Mouse (Mus musculus): ENCODE measurements around the gene Skil.
A peak's percentile ranks its signal among the peaks of the same experiment; 100 is the strongest.

The Skil gene

DNA sequence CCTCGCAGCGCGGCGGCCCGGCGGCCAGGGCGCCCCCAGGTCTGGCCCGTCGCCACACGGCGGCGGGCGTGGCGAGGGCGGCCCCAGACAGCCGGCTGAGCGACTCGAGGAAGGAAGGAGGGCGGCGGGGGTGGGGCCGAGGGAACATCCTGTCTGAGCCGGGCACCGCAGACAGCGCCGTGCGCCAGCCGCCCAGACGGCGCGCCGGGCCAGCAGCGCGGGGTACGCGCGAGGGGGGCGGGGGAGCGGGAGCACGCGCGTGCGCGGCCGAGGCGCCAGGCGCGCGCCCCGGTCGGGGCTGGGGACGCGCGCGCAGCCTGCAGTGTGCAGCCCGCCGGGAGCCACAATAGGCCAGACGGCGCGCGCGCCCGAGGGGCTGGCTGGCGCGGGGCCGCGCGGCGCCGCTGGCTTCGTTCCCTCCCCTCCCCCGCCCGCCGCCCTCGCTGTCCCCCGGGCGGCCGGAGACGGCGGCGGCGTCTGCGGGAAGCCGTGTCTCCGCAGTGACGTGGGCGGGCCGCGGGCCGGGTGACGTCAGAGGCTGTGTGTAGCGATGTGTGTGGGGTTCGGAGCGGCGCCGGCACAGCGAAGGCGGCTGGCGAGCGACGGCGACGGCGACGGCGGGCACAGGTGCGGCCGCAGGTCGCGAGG is at the start of gene Skil:
Gene Skil (plus strand): TSS at position 528 of the 648 bp plus-strand sequence.
- peak; percentile 97 for DNase-seq

DNA sequence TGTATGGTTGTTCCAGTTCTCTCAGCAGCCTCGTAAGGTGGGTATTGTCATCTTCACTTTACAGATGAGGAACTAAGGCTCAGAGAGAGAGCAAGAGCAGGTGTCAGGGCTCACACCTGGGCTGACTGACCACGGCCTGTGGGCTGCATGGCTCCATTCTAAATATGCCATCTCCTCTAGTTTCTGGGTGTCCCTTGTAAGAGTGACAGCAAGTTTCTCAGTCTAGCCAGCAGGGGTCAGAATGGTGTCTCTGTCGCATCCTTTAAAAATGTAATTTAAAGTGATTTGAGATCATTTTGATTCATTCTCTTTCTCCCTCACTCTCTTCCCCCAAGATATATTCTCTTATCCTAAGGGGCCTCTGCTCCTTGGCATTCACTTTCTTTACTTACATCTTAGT is 47.6 kb upstream of the Skil start:
- peak; percentile 10 for DNase-seq

DNA sequence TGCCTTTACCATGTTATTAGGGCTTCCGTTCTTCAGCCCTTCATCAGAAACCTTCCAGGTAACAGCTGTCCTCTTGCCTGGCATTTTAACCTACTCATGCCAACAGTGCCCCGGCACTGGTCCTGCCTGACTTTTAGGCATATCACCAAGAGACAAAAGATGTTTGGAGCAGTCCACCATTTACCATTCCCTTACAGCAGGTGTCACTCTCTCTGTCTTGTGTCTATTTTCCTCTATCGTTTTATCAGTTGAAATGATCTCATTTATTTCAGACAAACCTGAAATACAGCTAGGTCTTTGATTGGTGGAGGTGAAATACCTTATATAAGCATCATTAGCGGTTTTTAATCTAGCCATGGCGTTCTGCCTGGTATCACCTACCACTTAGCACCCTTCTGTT is 45.8 kb upstream of the Skil start:
- no peak for DNase-seq

DNA sequence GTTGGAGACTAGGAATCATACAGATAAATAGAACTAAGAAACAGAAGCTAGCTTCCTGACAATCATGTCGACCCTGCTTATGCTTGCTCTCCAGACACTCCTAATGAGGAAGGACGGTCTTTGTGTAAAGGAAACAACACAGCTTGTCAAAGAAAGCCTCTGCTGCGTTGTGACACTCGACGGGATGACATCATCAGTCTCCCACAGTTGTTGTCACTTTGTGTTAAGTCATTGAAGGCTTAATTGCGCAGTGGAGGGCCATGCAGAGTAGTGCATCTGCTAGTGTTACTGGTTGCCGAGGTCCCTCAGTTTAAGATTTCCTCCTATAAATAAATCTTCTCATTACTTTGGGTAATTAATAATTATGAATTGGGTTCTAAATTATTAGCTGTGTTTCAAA is 44.5 kb upstream of the Skil start:
- DNase-seq, result no peak

DNA sequence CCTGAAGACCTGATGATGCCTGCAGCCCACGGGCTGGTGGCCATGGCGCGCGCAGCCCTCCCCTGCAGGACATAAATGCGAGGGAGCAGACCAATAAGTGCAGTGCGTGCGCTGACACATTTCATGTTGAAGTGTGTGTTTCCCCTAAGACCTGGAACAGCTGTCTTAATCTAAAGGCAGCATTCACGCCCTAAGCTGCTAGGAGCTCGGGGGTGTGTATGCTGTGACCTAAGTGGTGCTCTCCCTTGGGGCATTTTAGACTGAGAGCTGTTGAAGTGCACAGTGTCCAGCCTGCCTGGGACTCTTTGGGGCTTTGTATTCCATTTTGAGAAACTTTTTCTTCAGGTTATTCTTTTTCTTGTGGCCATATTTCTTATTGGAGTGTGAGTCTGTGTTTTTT is 43.1 kb upstream of the Skil start:
- DNase-seq, result no peak

DNA sequence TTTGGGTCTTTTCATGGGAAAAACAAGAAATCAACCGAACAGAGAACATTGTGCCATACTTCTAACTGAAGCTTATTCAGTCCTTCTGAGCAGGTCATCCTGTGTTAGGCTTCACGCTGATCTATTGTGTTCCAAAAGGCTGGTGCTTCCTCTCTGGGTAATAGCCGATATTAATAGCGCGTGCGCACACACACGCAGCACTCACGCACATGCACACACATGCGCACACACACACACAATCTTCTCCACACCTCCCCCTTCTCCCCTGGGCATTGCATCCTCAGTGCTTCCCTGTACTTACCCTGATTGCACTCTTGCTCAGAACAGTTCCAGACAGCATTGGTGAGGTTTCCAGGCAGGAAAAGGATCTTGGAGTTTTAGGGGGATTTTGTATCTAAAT is 41.7 kb upstream of the Skil start:
- DNase-seq, result no peak

DNA sequence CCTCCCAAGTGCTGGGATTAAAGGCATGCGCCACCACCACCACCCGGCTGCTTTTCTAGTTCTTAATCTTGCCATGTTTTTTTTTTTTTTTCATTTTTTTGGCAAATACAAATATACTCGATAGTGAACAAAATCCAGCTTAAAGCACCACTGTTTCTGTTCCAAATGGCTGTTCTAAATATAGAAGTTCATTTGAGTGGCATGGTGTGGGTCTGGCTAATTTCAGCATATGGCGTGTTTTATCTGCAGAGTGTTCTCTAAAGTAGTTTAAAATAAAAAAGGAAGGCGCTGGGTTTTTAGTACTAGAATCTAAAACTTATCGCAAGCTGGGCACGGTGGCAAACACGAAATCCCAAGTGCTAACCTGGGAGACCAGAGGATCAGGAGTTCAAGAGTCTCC is 40.0 kb upstream of the Skil start:
- no peak for DNase-seq

DNA sequence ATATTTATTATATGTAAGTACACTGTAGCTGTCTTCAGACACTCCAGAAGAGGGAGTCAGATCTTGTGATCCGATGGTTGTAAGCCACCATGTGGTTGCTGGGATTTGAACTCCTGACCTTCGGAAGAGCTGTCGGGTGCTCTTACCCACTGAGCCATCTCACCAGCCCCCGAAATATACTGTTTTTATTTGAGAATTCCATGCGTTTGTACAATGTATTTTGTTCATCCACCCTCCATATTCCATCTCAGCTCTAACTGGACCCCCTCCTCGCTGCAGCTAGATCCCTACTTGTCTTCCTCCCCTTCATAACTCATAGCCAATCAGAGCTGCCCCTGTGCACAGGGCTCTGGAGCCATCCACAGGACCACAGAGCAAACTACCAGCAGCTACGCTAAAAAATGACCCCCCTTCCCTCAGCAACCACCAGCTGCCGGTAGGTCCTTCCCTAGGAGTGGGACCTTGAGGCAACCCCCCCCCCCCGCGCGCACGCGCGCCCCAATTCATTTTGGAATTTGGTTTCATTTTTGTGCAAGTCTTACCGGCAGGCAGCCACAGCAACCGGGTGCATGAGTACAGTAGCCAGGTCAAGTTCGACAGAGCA is 38.7 kb upstream of the Skil start:
- DNase-seq, result peak; percentile 25

DNA sequence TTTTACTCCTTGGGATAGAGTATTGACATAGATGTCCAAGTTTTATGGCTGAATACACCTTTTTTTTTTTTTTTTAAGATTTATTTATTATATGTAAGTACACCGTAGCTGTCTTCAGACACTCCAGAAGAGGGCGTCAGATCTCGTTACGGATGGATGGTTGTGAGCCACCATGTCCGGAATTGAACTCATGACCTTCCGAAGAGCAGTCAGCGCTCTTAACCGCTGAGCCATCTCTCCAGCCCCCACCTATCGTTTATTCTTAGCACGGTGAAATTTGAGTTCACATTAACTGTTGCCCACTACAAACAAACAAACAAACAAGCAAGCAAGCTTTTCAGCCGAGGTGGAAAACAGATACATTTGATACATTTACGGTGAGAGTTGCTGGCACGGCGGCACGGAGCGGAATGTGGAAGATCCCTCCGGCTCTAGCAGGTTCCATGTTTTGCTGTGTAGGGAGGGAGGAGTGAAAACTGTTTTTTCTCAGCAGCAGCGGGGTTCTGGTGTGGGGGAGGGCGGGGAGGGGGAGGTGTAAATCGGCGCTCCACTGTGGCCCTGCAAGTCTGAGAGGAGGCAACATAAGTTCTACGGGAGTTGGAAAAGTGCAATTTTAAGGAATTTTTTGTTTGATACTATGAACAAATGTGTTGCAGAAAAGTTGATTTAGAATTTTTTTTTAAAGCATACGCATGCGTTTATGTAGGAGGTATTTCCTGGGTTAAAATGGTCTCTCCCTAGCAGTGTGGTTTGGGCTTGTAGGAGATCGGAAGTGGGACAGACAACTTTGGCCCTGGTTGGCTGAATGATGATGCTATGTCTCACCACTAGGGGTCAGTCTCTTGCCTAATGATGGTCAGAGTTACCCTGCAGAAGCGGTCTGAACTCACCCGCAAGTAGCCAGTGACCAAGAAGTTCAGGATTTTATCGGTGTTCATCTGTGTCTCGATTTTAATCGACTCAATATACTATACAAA is 37.9 kb upstream of the Skil start:
- DNase-seq, result peak; percentile 80

DNA sequence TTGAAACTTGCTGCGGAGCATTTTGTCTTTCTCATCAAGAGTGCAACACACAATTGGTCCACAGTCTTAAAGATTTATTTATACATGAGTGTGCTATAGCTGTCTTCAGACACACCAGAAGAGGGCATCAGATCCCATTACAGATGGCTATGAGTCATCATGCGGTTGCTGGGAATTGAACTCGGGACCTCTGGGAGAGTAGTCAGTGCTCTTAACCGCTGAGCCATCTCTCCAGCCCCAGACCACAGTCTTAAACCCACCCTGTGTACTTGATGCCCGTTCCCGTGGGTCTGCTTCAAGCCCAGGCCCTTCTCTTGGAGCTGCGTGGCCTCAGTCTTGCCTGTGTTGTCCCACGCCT is 34.1 kb upstream of the Skil start:
- DNase-seq, result no peak

DNA sequence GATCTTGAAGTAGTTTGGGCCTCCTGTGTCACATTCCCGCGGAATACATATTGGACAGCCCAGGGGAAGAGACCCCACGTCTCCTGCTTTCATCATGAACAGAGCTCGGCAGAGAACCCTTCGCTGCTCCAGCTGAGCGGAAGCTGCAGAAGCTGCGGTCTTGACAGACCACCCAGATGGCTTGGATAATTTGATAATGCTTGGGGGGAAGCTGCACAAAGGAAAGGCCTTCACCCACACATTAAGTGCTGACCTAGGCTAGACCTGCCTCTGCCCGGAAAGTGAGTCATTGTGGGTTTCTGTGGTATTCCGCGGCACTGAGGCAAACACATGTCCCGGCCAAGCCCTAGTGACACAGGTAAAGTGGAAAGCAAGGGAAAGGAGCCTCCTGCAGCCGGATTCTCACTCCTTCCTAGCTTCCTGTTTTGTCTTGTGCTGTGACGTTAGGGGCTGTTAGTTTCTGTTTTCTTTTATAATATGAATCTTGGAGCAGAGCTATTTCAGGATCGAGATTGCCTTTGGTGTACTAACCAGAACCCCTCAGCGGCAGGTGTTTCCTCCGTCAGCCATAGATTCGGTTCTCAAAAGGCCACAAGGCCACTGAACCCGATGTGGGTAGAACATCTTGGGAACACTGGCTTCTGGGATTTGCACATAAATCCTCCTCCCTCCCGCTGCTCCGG is 33.6 kb upstream of the Skil start:
- DNase-seq, result peak; percentile 5

DNA sequence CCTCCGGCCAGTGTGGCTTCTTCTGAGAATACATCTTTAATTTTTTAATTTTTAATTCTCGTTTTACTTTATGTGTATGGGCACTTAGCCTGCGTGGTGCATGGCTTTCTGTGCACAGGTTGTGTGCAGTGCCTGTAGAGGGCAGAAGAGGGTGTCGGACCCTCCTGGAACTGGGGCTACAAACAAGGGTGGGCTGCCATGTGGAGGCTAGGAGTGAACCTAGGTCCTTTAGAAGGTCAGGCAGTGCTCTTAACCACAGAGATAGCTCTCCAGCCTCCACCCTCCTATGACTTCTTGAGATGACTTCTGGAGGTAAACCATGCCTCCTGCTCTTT is 33.1 kb upstream of the Skil start:
- DNase-seq, result peak; percentile 15

DNA sequence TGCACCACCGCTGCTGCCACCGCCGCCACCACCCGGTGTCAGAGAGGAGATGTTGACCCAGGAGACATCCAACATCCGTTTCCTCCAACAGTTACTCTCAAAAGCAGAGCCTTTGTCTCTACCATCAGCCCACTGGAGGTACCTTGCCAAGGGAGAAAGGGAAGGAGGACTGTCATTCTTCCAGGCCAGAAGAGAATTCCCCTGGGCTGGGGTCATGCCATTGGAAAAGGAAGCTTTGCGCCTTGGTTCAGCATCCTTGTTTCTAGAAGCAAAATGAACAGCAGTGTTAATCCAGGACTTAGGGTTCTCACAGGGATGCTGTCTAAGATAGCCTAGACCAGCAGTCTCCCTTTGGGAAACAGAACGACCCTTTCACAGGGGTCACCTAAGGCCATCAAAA is 32.5 kb upstream of the Skil start:
- DNase-seq, result no peak

DNA sequence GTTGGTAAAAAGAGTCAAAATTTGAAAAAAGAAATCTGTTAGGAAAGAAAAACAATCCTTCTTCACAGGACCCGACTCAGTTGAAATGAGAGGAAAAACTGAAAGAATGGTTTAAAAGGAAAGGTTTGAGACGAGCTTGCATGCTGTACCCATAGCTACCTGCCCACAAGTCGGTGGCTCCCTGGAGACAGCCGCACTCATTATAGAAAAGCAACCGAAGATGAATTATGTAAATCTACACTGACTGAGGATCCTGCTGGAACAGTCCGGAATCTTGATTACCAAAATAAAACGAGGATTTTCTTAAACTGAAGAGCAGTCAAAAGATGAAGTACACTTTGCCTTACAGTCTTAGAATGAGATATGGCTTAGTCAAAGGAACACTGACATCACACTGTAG is 26.4 kb upstream of the Skil start:
- DNase-seq, result no peak

DNA sequence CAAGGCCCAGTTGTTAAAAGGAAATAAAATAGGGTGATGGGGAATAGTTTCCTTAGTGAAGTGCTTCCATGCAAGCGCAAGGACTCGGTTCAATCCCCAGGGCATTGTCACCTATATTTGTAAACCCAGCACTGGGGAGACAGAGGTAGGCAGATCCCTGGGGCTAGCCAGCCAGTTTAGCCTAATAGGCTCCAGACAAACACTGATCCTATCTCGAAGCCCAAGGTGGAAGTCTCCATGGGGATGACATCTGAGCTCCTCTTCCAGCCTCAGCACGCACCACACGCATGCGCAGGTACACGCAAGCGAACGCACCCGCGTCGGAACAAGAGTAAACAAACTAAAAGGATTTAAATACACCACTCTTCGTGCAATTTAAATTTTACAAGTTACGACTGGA is 23.1 kb upstream of the Skil start:
- no peak for DNase-seq

DNA sequence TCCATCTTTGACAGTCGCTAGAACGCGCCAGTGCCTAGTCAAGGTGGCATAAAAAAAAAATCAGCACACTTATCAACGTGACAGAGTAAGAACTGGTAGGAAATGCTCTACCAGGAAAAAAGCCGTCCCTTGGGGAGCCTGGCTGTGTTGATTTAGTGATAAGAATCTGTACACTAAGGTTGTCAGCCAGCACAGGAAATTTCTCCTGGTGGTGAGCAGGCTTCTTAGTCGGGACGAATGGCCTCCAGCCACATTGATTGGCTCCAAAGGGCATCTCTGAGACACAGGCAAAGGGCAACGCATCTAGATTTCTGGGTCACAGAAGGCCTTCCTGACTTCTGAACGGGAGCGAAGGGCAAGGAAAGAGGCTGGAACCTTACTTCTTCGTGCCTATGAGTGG is 19.1 kb upstream of the Skil start:
- peak; percentile 15 for DNase-seq

DNA sequence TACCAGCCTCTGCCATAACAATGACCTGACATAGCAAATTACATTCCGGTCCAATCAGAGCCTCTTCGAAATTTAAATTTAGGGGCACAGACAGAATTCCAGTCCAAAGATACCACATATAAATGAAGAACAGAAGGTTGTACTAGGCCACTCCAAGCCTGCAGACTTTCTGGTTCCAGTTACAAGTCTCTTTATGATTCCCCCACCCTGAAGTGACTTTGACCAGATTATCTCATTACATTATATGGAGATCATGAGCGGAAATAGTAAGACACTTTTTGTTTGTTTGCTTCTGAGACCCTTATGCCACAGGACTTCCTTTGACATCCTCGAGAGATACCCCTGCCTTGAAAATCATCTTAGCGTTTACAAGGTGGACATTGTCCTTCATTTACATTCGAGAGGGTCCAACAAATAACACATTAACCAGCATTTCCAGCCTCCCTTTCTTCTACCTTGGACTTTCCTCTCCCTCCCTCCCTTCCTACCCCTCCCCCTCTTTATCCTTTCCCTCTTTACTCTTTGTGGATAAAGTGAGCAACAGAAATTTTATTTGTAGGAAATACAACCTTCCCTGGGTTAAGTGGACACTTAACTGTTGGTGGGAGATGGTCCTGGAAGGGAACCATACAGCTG is 17.7 kb upstream of the Skil start:
- no peak for DNase-seq

DNA sequence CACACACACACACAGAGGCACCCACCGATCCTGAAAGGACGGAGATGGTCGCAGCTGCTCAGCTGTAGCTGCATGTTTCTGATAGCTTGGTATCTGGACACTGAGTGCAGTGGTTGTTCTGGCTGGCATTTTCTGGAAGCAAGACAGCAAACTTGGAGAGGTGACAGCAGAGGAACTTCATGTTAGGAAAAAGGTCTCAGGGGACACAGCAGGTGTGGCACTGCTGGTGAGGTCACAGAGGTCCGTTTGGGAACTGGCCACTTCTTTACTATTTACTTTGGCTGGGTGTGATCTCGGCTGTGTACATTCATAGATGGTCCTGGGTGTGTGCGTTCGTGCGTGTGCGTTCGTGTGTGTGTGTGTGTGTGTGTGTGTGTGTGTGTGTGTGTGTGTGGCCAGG is 15.4 kb upstream of the Skil start:
- peak; percentile 13 for DNase-seq

DNA sequence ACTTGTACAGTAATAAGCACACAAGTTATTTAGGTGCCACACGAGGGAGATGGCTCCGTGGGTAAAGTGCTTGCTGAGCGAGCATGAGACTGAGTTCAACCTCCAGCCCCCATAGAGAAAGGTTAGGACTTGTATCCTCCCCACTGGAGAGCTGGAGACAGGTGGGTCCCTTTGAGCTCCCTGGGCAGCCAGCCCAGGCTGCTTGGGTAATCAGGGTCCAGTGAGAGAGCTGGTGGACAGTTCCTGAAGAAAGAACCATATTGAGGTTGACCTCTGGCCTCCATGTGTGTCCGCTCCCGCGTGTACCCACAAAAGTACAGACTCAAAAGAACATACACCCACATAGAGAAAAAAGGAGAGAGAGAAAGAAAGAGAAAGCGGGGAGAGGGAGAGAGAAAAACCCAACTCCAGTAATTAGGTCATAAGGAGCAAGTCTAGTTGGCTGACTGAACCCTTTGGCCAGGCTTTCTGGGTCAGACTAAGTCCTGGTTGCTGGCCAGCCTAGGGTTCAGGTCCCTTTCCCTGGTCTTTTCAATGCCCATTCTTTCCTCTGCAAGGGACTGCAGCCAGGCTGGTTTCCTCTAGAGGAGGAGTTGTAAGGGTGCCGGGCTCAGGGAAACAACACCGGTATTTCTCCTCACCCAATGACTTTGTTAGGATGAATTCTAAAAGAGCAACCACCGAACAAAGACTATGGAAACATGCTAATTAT is 13.9 kb upstream of the Skil start:
- DNase-seq, result peak; percentile 20

DNA sequence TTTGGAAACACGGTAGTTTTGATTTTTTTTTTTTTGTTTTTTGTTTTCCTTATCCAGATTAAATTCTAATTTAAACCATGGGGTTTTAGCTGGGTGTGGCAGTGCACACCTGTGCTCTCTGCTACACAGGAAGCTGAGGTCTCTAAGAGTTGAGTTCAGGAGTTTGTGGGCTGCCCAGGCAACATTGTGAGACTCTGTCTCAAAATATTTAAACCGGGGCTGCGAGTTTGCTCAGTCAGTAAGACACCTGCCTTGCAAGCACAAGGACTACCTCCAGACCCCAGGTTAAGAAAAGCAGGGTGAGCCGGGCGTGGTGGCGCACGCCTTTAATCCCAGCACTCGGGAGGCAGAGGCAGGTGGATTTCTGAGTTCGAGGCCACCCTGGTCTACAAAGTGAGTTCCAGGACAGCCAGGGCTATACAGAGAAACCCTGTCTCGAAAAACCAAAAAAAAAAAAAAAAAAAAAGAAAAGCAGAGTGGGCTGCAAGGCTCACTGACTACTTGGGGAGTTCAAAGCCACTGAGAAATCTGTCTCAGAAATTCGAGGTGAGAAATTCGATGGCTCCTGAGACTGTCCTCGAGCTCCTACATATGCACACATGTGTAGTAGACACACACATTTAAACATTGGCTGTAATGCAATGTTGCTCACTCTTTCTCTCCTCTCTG is 11.9 kb upstream of the Skil start:
- DNase-seq, result no peak

DNA sequence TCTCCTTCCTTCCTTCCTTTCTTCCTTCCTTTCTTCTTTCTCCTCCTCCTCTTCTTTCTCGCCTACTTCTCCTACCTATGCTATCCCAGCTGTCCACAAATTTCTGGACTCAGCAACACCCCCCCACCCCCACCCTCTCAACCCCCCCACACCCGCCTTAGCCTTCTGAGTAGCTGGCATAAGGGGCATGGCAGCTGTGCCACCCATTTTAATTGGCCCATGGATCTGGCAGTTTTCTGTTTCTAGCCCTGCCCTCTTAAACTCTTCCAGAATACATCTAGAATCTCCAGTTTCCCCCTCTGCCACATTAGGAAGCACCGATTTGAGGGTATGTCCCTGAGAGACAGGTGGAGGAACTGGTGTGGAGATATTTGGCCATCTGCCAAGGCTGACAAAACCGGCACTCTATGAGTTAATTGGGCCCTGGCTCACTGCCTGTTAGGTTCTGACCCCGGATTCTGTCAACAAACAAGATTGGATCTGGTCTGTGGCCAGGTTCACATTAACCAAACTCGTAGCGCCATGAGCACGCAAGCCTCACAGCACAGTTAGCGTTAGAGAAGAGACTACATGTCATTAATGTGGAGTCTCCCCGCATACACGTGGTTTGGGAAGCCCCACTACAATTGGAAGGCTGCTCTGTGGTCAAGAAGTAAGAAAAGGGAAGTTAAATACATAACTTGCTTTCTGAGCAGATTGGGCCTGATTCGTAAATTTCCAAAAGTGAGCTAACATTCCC is 11.2 kb upstream of the Skil start:
- DNase-seq, result peak; percentile 59

Data from lung, postnatal 14 days (tissue).